Mouse (Mus musculus) adrenal gland, postnatal 36 days (tissue): ENCODE measurements around the gene Sidt1. TPM values are rescaled to one million over a fixed set of nuclear protein-coding genes. Genes with fewer than 3 reads are reported as not detected.

Source experiments
- total RNA-seq, 2 experiments: library from RNA; stranded (reverse); gene quantifications; 2 replicates each; pipeline ENCODE4 v1.2.3; 2021

The Sidt1 gene
- total RNA-seq, 2 experiments from 2014 or later, result 6.4 to 7.6 TPM

Other genes with a start within 250 kb of the Sidt1 start
- 100 to 1,000 TPM; 145 to 153 TPM for gene Atp6v1a, start 193.5 kb downstream of the Sidt1 start, total RNA-seq
- gene Naa50, start 193.4 kb downstream of the Sidt1 start, total RNA-seq, result 10 to 100 TPM; 84.6 to 99.1 TPM
- gene Usf3, start 159.9 kb downstream of the Sidt1 start, total RNA-seq, result 10 to 100 TPM; 22.9 to 25.6 TPM
- gene Spice1, start 13.9 kb upstream of the Sidt1 start, total RNA-seq, result 10 to 100 TPM; 22.8 to 25.2 TPM
- gene Cfap44, start 61.6 kb upstream of the Sidt1 start, total RNA-seq, result 1 to 10 TPM in 1 of 2 experiments, under 1 TPM in 1; 0.26 to 1.3 TPM
- gene Boc, start 225.7 kb upstream of the Sidt1 start, total RNA-seq, result 10 to 100 TPM; 42.4 to 82.2 TPM